Mouse (Mus musculus) intestine, postnatal 0 days (tissue): ENCODE measurements around the gene Syt16. TPM values are rescaled to one million over a fixed set of nuclear protein-coding genes. Genes with fewer than 3 reads are reported as not detected.

Experiments used
- ATAC-seq: fragments of 200-750 bp; cut with Nextera tagmentation; 2 replicates; pipeline ENCODE4 v1.8.0; 2017; ENCODE audit warnings: mild to moderate bottlenecking, moderate TSS enrichment, moderate library complexity
- H3K27ac ChIP-seq: fragments of 300-500 bp; sonication (generic); 2 replicates; pipeline ENCODE4 v1.5.1; 2014; ENCODE audit warnings: mild to moderate bottlenecking, low read depth, low read length, moderate library complexity
- H3K27me3 ChIP-seq: fragments of 300-500 bp; sonication (generic); replicated peaks from 2 replicates; pipeline ENCODE4 v1.6.1; 2014; ENCODE audit warnings: low read length, mixed read lengths; ENCODE audit not compliant: control insufficient read depth, insufficient read depth
- H3K36me3 ChIP-seq: fragments of 300-500 bp; sonication (generic); 2 replicates; pipeline ENCODE4 v1.6.1; 2014; ENCODE audit warnings: mild to moderate bottlenecking, moderate library complexity; ENCODE audit not compliant: control insufficient read depth, insufficient read depth
- H3K4me1 ChIP-seq: fragments of 300-500 bp; sonication (generic); replicated peaks from 2 replicates; pipeline ENCODE4 v1.6.1; 2014; ENCODE audit warnings: antibody characterized with exemption, low read length, mixed read lengths; ENCODE audit not compliant: control insufficient read depth, insufficient read depth
- H3K4me2 ChIP-seq: fragments of 300-500 bp; sonication (generic); replicated peaks from 2 replicates; pipeline ENCODE4 v1.6.1; 2014; ENCODE audit warnings: low read depth, mild to moderate bottlenecking, moderate library complexity
- H3K4me3 ChIP-seq: fragments of 300-500 bp; sonication (generic); 2 replicates; pipeline ENCODE4 v1.5.1; 2014; ENCODE audit warnings: low read depth, low read length
- H3K9ac ChIP-seq: fragments of 300-500 bp; sonication (generic); 2 replicates; pipeline ENCODE4 v1.6.1; 2014; ENCODE audit warnings: mild to moderate bottlenecking, low read depth, low read length
- H3K9me3 ChIP-seq: fragments of 300-500 bp; sonication (generic); 2 replicates; pipeline ENCODE4 v1.6.1; 2016; ENCODE audit warnings: mixed run types; ENCODE audit not compliant: control insufficient read depth
- CTCF ChIP-seq: sonication (generic); IDR thresholded peaks from 2 replicates; pipeline ENCODE4 v1.5.1; 2016; ENCODE audit warnings: low read depth, mild to moderate bottlenecking, control low read depth, antibody characterized with exemption, moderate library complexity
- WGBS: fragments of 180-500 bp; shearing (Covaris S2); extraction: QIAGEN DNeasy Blood & Tissue Kit; methylation state at CpG from one replicate; pipeline ENCODE4 v1.1.7; 2014; 5-methylcytosine and 5-hydroxymethylcytosine counted together
- polyA plus RNA-seq: library from polyadenylated mRNA; unstranded; fragments of >200 nt; fragmentation: Nextera tagmentation; extraction: Ambion mirVana; gene quantifications from 2 replicates; pipeline ENCODE4 v1.2.1, GENCODE M21; 2015

Gene Syt16
- polyA plus RNA-seq, 1 experiment from 2014 or later: 1.2 TPM

GRCm38 (mm10) chr12:74238806-74239205 lies 241.3 kb downstream of the Syt16 start:
- no peak overlapping the region for H3K9ac ChIP-seq
- no peak overlapping the region for H3K27ac ChIP-seq
- WGBS: 73% methylated on average over 2 of the region's 2 CpGs
- H3K4me2 ChIP-seq: no peak overlapping the region
- H3K27me3 ChIP-seq: no peaks in the 10 kb centered on the region
- no peaks in the 10 kb centered on the region for H3K9me3 ChIP-seq
- H3K36me3 ChIP-seq: no peaks in the 10 kb centered on the region
- ATAC-seq: no peak
- no peak overlapping the region for H3K4me3 ChIP-seq
- TF ChIP-seq CTCF: no peak
- H3K4me1 ChIP-seq: no peaks in the 10 kb centered on the region

- Histone ChIP-seq H3K4me3 (no peak overlapping the region), H3K9me3 (no peaks in the 10 kb centered on the region), H3K27ac (no peak overlapping the region), H3K27me3 (no peaks in the 10 kb centered on the region), H3K36me3 (no peaks in the 10 kb centered on the region), H3K4me2 (no peak overlapping the region), H3K9ac (no peak overlapping the region), H3K4me1 (no peaks in the 10 kb centered on the region)
- ATAC-seq: no peak
- no peak for TF ChIP-seq CTCF
- 54% methylated on average over 3 of the region's 3 CpGs for WGBS
Observed at GRCm38 (mm10) chr12:74264846-74265245, 267.4 kb downstream of the Syt16 start.

DNA sequence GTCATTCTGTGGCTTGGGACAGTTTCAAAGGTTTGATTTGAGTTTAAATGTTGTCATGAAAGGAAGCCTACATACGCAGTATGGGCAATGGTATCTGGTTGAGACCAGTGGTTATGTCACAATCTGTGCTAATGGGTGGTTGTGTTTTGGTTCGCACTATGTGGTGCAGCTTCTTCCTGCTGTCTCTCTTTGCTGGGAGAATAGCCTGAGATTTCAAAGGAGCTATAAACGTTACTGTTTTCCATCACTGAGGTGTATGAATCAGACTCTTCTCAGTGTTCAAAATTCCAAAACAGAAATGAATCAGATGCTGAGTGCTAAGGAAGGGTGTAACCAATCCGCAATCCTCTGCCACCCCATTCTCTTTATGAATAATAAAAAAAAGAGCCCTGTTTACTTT lies 269.6 kb downstream of the Syt16 start:
- Histone ChIP-seq H3K9me3 (no peaks in the 10 kb centered on the region), H3K9ac (no peak overlapping the region), H3K4me2 (no peak overlapping the region), H3K4me1 (no peaks in the 10 kb centered on the region), H3K36me3 (no peaks in the 10 kb centered on the region), H3K27me3 (no peaks in the 10 kb centered on the region), H3K4me3 (no peak overlapping the region), H3K27ac (no peak overlapping the region)
- WGBS: 87% methylated on average over 4 of the region's 4 CpGs
- no peak for ATAC-seq
- no peak for TF ChIP-seq CTCF

DNA sequence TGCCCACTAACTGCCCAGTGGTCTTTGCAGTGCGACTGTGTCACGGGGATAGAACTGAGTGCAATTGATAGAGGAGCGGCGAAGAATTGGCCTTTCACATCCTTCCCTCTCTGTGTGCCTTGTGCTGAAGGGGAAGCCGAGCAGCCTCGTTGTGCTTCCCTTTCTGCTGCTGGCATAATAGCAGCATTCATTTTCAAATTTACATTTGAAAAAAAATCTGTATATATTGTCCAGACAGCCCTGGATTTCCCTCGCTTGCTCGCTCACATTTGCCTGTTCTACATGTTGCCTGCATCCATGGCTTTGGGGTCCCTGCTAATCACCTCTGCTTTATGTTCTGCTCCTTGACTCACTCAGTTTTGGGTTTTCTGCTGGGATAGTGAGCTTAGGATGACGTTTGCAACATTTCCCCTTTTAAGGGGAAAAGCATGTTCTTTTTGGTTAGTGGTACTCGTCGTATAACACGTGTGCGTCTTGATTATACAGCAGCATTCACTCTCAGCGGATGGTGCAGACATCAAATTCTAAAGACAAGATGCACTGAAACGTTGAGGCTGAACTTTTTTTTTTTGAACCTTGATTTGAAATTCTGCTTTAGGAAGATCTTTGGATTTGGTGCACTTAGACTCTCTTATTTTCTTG lies 271.3 kb downstream of the Syt16 start:
- Histone ChIP-seq H3K4me2 (no peak overlapping the region), H3K9me3 (no peaks in the 10 kb centered on the region), H3K27ac (no peak overlapping the region), H3K4me3 (no peak overlapping the region), H3K4me1 (no peaks in the 10 kb centered on the region), H3K36me3 (no peaks in the 10 kb centered on the region), H3K9ac (no peak overlapping the region), H3K27me3 (no peaks in the 10 kb centered on the region)
- ATAC-seq: no peak
- no peak for TF ChIP-seq CTCF
- WGBS: 87% methylated on average over 15 of the region's 15 CpGs

GRCm38 (mm10) chr12:74272545-74272944 lies 275.1 kb downstream of the Syt16 start:
- ATAC-seq: no peak
- no peaks in the 10 kb centered on the region for H3K9me3 ChIP-seq
- no peaks in the 10 kb centered on the region for H3K4me1 ChIP-seq
- 92% methylated on average over 17 of the region's 17 CpGs for WGBS
- no peak overlapping the region for H3K4me2 ChIP-seq
- no peak overlapping the region for H3K9ac ChIP-seq
- no peak overlapping the region for H3K27ac ChIP-seq
- no peaks in the 10 kb centered on the region for H3K36me3 ChIP-seq
- H3K27me3 ChIP-seq: no peaks in the 10 kb centered on the region
- TF ChIP-seq CTCF: no peak
- H3K4me3 ChIP-seq: no peak overlapping the region

DNA sequence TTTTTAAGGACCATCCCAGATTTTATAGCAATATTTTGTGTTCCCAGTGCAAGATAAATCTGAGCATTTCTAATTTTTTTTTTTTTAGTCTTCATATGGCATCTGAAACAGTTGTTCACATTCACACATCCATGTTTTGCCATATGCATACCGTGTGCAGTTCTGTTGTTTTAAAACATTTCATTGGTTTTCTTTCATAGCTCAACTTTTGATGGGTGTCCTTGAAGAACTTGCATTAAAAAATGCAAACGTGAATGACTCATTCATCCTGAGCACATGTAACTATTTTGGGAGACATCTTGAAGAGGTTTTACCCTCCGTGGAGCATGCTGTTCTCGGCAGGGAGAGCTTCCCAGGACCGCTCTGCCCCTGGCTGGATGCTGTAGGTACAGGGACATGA lies 279.8 kb downstream of the Syt16 start:
- 74% methylated on average over 5 of the region's 5 CpGs for WGBS
- no peak overlapping the region for H3K9ac ChIP-seq
- no peak for ATAC-seq
- no peaks in the 10 kb centered on the region for H3K27me3 ChIP-seq
- H3K9me3 ChIP-seq: no peaks in the 10 kb centered on the region
- H3K27ac ChIP-seq: no peak overlapping the region
- no peaks in the 10 kb centered on the region for H3K4me1 ChIP-seq
- no peak overlapping the region for H3K4me2 ChIP-seq
- no peak for TF ChIP-seq CTCF
- H3K4me3 ChIP-seq: no peak overlapping the region
- H3K36me3 ChIP-seq: no peaks in the 10 kb centered on the region

DNA sequence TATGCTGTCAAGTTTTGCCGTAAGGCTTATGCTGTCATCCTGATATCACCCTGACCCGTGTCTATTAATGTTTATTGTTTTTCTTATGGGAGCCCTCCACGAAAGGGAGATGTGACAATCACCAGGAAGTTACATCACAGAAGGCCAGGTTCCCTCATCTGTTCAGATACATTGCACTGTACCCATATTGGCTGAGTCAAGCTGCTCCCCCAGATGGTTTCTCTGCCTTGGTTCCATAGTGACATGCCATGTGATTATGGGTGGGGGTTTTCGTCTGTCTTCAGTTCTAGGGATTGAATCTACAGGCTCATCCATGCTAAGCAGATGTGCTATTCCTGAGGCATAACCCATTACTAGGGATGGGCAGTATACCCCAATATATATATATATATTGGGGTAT lies 283.9 kb downstream of the Syt16 start:
- H3K9me3 ChIP-seq: no peaks in the 10 kb centered on the region
- 72% methylated on average over 4 of the region's 4 CpGs for WGBS

More for the DNA sequence above, 283.9 kb downstream of the Syt16 start:
- H3K9ac ChIP-seq: no peak overlapping the region
- H3K36me3 ChIP-seq: no peaks in the 10 kb centered on the region
- TF ChIP-seq CTCF: no peak
- no peaks in the 10 kb centered on the region for H3K4me1 ChIP-seq
- no peak overlapping the region for H3K27ac ChIP-seq
- H3K27me3 ChIP-seq: peaks cover 25% of the 10 kb centered on the region
- ATAC-seq: no peak
- H3K4me3 ChIP-seq: no peak overlapping the region
- H3K4me2 ChIP-seq: no peak overlapping the region
